Mouse (Mus musculus): ENCODE results near the gene Dennd1b.

Gene Dennd1b

GRCm38 (mm10) chr1:139179707-139180106, 216.5 kb downstream of the Dennd1b start:
- no peak for DNase-seq (ENCODE audit: low spot score in 2 of 2)

- DNase-seq (ENCODE audit: low spot score in 2 of 2): no peak
Observed at GRCm38 (mm10) chr1:139180481-139181149, 217.4 kb downstream of the Dennd1b start.

DNA sequence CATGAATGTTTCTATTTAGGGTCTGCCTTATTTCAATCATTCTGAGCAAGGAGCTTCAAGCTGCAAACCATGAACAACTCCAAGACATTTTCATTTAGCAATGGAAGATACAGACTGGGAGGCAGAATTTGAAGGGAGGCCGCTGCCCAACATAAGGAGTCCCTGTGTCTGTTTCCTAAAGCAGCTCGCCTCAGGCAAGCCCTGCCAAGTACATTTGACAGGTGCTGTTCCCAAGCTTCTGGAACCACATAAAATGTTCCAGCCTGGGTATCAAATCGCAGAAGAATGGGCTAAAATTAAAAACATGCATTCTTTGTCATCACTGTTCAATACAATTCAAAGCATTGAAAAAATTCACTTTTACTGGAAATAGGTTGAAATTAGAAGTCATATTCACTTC, 229.4 kb downstream of the Dennd1b start:
- DNase-seq (ENCODE audit: low spot score in 2 of 2): no peak

DNA sequence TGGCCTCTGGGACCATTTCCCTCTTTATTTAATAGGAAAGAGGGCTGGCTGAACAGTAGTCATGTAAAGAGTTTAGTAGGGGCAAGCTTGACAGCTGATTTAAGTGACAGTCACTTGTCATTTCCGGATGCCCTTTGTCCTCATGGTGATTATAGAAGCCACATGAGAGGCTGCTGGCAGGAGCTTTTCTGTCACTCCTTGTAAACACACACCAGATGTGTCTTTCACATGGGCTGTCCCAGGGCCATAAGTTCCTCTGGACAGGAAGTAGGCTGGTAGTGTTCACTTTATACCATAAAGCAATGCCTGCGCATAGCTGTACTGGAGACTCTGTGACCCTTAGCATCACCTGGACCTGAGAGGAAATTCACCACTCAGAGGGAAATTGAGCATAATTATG, 230.8 kb downstream of the Dennd1b start:
- no peak for DNase-seq (ENCODE audit: low spot score in 2 of 2)

- no peak for DNase-seq (ENCODE audit: low spot score in 2 of 2)
Observed at GRCm38 (mm10) chr1:139194428-139195028, 231.3 kb downstream of the Dennd1b start.

DNA sequence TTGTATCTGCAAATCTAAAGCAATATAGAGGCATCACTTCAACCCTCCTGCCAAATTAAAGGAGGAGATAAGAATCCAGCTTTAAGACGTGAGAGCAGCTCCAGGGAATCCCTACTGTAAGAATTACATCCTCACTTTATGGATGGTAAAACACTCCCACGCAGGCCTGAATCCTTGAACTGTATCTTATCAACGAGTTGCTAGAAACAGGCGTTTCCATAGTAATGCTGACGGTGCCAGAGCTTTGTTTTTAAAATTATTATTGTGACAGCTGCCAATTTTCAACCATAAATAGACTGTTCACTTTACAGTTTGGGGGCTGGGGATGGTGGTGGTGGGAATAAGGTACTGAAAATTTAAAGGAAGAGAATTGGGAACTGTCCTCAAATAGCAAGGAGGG, 239.8 kb downstream of the Dennd1b start:
- no peak for DNase-seq (ENCODE audit: low spot score in 2 of 2)

DNA sequence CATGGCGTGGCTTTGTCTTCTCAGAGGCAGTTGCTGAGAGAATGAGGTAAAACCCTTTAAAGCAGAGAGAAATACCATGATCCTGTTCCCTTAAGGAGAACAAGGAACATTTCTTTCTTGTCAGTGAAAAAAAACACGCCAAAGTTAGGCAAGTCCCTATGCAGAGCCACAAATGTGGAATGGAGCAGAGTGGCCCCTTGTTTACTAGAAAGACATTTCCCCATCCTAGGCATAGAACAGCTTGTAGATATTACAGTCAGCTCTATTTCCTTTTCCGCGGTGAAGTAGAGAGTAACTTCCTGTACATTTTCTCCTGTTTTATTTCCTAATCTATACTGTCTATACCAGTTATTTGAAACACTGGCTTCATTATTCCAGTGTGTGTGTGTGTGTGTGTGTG, 243.0 kb downstream of the Dennd1b start:
- no peak for DNase-seq (ENCODE audit: low spot score in 2 of 2)

GRCm38 (mm10) chr1:139209796-139210195, 246.6 kb downstream of the Dennd1b start:
- DNase-seq (ENCODE audit: low spot score in 2 of 2): no peak

- no peak for DNase-seq (ENCODE audit: low spot score in 2 of 2)
Observed at GRCm38 (mm10) chr1:139210505-139210904, 247.3 kb downstream of the Dennd1b start.

DNA sequence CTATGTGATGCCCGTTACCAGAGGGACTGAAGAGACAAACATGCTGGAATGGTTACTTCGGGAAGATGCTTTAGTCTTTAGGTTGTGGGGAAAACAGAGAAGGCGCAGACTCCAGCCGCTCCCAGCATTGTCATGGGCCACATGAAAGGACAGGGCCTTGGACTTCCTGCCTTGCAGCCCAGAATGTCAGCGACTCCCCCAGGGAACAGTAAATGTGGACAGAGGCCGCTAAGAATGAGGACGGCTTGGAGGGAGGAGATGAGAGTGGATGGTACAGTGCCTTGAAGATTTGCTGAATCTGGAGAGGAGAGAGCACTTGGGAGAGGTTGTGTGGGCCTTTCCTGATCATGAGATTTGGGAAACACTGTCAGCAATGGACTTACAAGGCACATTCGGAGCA, 252.1 kb downstream of the Dennd1b start:
- DNase-seq (ENCODE audit: low spot score in 2 of 2): peak in 1 of 2 experiments; percentile 3

DNA sequence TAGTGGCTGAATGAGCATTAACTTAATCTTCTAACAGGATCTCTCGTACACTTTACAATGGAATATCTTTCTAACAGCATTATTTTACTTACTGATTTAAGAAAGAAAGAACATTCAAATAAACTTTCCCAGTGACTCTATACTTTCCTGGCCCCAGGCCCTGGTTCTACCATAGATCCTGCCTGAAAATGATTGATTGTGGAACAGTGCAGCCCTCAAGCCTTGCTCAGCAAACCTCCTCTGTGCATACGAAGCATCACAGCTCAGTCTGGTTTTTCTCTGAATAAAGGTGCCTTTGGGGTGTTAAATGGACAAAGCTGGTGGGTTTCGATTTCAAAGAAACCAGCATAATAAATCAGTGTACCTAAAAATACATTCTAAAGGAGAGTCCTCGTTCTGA, 260.6 kb downstream of the Dennd1b start:
- no peak for DNase-seq (ENCODE audit: low spot score in 2 of 2)

DNA sequence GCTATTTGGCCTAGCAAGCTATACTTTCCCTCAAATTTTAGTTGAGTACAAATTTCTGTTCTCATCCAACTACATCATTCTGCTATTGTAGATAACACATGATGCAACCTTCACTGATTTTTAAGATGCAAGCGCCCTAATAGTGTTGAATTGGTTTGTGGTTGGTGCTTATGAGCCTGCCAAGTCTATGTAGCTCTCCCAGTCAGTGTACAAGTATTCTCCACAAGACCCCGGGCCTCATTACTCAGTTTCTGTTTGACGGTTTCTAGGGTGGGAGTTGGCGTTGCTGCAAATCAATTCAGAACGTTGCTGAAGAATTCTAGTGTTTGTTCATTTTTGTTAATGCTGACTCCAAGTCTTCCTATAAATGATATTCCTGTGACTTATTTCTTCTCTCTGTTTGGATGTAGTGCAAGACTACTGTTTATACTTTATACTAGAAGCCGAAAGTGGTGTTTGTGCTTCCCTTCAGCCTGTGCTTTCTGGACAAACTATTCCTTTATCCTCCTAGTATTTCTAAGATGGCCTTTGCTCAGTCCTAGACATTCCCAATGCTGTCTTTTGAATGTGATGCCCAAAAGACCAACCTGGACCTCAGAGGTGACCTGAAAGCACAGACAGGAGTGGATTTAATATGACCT, 261.2 kb downstream of the Dennd1b start:
- no peak for DNase-seq (ENCODE audit: low spot score in 2 of 2)
